Mouse (Mus musculus): Measurements from ENCODE around the gene Wdr83os. TPM values are rescaled to one million over a fixed set of nuclear protein-coding genes. Genes with fewer than 3 reads are reported as not detected.

Wdr83os gene
- 95.6 and 103 TPM in 2 replicates for polyA plus RNA-seq (2012; rRNA removed)

DNA sequence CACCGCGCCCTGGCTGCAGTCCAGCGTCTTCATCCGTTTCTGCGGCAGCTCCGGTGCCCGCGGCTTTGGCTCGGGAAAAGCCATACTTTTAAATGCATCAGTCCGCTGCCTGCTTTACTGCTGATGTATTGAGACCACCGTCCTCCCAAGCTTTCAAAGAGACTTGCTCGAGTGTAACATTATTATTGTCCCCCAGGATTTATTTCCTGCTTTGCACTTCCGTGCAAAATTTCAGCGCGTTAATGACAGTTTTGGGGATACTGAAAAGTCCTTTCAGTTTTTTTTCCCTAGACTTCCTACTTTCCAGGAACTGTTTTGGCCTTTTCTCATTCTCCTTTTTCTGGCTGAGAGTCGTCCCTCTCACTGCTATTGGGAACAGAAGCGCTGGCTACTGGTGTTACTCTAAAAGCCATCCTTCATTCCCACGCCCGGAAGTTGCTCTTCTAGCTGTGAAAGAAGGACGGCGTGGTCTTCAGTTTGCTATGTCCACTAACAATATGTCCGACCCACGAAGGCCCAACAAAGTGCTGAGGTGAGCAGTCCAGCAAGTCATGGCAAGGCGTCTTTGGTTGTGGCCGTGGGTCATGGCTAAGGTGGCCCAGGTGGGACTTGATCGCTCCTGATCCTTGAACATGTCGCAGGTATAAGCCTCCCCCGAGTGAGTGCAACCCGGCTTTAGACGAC is at the start of gene Wdr83os:
Gene Wdr83os (plus strand): TSS at position 209 of the 684 bp plus-strand sequence.
- no peak for DNase-seq (ENCODE audit: low spot score)

DNA sequence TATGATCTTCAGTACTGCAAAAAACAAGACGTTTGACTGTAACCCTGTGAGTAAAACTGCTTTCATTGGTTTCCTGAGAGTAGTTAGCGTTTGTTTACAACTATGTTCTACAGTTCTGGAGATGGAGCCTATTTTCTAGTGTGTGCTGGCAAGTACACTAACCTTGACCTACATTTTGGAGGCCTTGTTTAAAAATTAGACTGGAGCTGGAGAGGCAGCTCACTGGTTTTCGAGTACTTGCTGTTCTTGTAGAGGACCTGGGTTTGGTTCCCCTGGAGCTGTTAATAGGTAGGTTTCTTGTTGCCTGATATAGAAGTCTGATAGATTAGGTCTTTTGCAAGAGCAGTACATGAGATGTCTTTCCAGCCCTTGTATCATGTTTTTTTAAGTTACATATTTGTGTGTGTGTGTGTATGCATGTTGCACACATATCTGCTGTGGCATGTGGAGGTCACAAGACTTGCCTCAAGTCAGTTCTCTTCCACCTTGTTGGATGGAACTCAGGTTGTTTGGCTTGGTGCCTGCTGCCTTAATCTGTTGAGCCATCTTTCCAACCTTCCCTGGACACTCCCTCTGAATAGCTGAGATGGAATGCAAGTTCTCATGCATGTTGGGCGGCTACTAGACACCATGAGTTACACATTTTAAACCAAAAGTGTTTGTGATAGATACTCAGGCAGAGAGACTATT is 47.8 kb upstream of the Wdr83os start:
- no peak for DNase-seq (ENCODE audit: low spot score)

DNA sequence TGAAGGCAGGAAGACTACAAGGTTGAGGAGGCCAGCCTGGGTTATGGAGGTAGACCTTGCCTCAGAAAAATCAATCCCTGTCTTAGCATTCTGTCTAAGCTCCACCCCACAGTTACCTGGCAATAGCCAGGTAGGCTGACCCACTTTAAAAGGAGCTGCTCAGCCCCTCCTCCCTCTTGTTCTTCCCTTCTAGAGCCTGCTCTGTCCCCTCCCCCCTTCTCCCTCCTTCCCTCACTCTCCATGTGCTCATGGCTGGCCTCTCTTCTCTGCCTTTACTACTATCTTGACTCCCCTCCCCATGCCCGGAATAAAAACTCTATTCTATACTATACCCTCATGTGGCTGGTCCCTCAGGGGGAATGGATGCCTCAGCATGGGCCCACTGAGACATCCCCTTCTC is 46.7 kb upstream of the Wdr83os start:
- DNase-seq (ENCODE audit: low spot score): no peak

DNA sequence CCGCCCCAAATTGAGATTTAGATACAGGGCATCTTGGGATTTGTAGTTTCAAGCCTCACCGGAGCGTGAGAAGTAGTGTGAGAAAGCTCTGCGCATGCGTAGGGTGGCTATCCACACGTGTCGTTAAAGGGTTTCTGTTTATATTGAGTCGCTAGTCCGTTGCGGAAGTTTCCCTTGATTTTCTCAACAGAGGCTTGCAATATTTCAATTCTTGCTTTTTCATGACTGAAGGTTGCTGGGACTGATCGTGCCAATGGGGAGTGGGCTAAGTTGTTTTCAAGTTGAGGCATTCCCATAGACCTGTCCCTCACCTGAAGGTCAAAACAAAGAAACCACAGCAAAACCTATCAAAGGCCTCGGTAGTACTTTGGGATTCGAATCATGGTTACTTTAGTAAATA is 45.8 kb upstream of the Wdr83os start:
- DNase-seq (ENCODE audit: low spot score): no peak

DNA sequence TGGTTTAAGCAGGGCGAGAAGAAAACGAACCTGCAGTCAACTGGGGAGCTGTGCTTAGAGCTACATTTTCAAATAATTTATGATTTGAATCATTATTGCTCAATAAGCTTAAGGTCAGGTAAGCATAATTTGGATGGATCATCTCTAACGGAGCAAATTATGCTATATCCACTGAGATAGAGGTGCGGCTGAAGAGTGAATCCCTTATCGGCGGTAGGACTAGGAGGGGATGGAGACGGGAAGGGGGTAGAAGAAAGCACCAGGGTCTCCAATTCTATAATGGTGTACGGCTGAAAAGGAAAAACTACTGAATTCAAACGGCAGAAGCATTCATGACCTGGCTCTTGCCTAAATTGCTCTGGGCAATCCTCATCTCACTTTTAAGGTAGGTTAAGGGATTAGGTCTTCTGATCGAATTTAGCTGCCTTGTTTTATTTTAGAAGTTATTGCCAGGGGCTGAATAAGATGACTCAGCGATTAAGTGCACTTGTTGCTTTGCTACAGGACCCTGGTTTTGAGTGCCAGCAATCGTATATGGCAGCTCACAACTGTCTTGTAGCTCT is 45.3 kb upstream of the Wdr83os start:
- DNase-seq (ENCODE audit: low spot score): no peak

DNA sequence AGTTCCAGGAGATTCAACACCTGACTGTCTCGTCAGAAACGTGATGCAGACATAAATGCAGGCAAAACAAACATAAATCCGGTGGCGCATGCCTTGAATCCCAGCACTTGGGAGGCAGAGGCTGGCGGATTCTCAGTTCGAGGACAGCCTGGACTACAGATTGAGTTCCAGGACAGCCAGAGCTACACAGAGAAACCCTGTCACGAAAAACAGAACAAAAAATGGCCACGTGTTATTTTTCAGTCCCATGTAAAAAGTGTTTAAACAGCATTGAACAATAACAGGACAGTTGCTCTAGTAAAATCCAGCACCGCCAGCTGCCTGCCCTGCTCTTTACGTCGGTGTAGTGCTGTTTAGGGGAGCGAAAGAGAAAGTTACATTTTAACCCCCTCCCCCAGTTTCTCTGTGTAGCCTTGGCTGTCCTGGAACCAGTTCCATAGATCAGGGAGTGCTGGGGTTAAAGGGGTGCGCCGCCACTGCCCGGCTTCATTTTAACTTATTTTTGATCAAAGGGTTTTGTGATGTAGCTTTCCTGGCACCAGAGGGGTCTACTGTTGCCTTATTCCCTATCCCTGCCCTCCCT is 44.7 kb upstream of the Wdr83os start:
- DNase-seq (ENCODE audit: low spot score): no peak

DNA sequence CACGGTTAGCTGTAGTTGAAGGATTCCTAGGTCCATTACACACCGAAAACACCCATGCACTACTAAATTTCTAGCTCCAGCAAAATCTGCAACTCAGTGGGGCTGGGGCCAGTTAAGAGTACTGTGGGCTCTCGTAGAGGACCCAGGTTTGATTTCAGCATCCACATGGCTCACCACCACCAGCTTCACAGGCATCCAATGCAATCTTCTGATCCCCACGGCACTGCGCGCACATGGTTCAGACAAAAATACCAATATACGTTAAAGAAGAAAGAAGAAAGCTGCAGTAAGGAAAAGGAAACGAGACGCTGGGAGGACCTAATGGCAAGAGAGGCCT is 44.2 kb upstream of the Wdr83os start:
- no peak for DNase-seq (ENCODE audit: low spot score)

DNA sequence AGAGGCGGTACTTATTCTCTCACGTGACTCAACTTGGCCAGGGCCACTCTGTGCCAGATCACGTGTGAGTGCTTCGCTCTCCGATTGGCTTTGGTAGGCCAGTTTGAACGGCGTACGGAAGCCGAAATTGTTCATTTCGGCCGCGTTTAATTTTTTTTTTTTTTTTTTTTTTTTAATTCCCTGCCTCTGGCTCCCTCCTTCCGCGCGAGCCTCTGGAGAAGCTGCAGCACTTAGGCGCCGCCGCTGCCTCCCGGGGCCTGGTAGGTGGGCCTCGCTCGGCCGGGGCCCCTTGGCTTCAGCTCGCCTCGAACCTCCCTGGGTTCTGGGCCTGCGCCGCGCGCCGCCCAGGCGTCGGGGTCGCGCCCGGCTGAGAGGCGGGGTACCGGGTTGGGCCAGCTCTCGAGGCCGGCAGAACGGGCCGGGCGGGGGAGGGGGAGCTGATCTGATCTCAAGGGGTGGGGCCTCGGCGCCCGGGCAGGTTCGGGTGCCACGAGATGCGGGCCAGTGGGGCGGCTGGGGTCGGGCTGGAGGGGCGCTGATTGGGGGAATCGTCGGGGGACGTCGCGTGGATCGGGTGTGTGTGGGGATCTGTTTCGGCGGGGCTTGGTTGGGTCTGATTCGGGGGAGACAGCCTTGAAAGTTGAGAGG is 43.7 kb upstream of the Wdr83os start, which contains the start of gene Tnpo2:
Gene Tnpo2 (plus strand): TSS at position 198 of the 648 bp plus-strand sequence.
- DNase-seq (ENCODE audit: low spot score): peak; percentile 85

DNA sequence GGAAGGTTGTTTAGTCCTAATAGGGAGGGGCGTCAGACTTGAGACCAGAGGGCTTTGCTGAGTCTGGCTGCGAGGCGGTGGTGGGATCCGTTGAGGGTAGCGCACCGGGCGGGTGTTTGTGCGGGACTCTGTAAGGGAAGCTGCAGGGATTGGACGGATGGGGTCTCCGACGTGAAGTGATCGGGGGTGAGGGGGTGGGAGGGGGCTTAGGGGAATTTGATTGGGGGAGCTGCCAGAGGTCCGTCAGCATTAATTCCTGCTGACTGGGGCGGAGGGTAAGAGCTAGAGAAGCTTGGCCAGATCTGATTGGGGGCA is 43.2 kb upstream of the Wdr83os start:
- DNase-seq (ENCODE audit: low spot score): no peak

DNA sequence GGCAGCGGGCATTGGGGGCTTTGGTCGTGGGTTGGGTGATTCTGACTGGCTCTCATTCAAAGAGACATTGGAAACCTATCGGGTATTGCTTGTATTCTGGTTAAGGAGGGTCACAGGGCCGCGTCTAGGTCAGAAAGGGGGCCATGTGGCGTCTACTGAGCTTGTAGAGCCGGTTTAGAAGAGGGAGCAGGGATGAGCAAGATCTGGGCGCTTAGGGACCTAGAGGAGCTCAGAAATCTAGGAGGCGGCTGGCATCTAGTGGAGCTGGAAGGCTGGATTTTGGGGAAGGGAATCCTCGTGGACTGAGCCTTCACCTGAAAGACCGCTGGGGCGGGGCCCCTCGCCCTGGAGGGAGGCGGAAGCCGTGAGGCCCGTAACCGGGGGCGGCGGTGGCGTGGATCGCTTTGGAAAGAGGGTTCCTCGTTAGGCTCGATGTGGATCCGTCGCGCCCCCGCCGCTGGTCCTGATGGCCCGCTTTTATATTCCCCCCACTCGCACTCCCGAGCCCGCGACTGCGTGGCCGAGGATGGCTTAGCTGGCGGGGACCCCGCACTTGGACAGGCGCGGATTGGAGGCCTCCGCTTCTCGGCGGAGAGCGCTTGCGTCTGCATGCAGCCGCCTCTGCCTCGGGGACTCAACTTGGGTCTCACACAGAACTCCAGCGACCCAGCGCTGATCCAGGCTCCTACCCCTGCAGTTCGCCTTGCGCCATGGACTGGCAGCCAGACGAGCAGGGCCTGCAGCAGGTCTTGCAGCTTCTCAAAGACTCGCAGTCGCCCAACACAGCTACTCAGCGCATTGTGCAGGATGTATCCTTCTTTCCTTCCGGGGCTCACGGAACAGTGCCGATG is 42.6 kb upstream of the Wdr83os start:
- DNase-seq (ENCODE audit: low spot score): peak; percentile 54

DNA sequence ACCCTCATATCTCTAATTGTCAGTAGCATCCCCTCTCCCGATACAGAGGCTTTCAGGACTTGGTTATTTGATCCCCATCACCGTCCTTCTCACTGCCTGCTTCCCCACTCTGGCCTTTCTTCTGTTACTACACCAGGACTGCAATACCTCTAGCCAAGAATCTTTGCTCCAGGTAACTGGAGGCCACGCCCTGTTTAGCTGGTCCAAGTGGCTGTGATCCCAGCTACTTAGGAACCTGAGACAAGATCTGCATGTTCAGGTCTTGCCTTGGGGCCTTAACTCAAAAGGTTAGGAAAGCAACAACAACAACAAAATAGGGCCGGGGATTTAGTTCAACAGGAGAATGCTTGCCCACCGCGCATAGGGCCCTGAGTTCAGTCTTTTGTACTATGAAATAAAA is 36.9 kb upstream of the Wdr83os start:
- DNase-seq (ENCODE audit: low spot score): no peak

DNA sequence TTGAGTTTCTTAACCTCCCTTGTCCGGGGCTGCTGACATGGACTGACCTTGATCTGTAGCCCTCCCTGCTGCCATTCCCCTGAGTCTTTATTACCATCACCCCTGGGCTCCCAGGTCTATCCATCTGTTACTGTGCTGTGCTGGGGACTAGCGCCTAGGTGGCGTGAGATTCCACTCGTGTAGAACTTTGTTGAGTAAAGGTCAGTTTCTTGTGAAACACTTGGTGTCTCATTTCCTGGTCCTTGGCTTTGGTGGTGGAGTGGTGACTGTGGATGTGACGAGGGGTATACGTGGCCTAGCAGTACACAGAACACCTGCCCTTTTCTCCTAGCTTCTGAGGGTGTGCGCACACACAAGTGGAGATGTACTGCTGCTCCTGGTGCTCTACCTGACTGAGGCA is 23.2 kb upstream of the Wdr83os start:
- DNase-seq (ENCODE audit: low spot score): no peak

DNA sequence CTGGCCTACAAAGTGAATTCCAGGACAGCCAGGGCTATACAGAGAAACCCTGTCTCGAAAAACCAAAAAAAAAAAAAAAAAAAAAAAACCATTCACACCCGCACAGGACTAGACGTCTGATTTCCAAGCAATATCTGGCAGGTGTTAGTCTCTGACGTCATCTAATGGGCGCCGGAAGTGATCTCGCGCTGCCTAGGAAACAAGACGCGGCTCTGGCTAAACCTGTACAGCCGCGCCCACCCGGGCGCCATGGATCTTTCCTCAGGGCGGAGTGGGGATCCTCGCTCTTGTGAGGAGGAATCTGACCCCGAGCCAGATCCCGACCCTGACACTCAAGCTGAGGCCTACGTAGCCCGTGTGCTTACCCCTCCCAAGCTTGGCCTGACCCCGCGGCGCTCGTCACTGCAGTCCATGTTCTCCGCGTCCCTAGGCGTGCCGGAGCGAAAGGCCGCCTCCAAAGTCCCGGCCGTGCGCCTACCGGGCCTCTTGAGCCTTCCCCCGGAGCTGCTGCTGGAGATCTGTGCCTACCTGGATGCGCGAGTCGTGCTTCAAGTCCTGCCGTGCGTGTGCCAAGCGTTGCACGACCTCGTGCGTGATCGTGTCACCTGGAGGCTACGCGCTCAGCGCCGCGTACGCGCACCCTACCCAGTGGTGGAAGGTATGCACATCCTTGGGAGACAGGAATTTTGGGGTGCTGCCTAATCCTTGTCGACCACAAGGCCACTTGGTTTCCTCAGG is 20.5 kb upstream of the Wdr83os start, which contains the start of gene Fbxw9:
Gene Fbxw9 (plus strand): TSS at position 177 of the 738 bp plus-strand sequence.
- peak; percentile 64 for DNase-seq (ENCODE audit: low spot score)

DNA sequence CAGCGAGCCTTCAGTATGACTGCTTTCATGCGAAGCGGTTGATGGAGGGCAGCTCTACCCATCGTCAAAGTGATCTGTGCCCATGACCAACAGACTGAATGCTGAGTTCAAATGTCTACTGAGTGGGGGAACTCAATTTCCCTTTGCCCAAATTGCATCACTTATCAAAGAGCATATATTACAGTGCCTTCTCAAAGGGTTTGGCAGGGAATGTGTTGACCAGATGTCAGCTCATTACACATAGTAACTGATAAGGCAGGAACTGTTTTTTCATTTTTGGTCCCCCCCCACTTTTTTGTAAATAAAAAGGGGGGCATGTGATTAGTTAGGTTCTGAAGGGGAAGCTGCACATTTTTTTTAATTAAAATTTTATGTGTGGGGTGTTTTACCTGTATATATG is 17.9 kb upstream of the Wdr83os start:
- no peak for DNase-seq (ENCODE audit: low spot score)

DNA sequence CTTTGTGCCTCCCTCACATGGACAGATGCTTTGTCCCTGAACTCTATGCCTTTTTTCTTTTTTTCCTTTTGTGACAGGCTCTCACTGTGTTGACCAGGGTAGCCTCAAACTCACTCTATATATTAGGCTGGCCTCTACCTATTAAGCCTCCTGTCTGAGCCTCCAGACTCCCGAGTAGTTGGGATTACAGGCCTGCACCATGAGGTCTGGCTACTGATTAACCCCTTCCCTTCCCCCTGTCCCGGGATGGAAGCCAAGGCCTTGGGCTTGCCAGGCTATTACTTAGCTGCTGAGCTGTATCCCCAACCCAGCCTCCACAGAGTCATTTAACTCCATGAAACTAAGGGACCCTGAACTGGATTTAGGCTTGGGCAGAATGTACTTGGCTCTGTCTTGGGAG is 15.3 kb upstream of the Wdr83os start:
- DNase-seq (ENCODE audit: low spot score): no peak

DNA sequence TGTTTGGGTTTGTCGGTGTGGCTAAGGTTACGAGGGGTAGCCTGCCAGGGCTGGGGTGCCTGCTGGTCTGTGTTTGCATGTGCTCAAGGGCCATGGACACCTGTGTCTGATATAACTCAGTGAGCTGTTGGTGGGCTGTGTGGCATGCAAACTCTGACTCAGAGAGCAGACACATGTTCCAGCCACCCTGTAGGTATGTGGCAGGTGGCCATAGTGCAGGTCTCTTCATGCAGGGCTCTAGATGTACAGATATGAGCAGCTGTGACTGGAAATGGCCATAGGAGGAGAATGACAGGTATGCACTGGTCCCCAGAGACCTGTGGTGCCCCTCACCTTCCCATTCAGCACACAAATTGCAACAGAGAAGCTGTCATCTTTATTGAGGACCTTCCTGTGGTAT is 13.4 kb upstream of the Wdr83os start:
- DNase-seq (ENCODE audit: low spot score): no peak

DNA sequence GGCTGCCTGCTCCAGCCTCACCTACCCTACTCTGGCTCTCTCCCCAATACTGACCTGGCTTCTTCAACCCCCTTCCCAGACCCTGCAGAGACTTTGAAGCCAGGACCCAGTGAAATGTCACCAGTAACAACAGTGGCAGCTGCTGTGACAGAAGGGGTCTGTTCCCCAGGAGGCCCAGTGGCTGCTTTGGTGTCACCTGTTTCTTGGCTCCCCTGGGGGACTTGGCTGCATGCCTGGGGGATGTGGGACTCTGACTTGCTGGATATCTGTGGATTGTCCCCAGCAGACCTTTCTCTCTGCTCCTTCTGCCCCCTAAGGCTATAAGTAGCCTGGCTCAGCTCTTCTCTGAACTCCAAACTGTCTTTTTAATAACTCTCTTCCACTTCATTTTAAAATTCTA is 12.6 kb upstream of the Wdr83os start, which contains the start of gene Gm5741:
Gene Gm5741 (minus strand): TSS at position 1 of the 400 bp plus-strand sequence.
- DNase-seq (ENCODE audit: low spot score): no peak

DNA sequence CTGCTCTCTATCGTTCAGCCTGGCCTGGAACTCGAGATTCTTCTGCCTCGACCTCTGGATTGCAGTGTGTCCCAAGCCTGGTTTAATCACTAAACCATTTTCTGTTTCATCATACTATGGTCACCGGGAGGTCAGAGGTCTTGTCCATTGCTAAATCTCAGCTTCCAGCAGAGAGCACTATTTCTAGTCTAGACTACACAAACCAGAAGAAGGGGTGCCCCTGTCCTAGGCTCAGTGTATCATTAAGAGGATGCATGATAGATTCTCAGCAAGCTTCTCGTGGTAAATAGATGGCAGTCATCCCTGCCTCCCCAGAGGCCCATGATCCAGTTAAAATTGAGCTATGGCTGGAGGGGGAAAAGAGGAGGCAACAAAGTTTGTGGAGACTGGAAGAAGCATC is 9.5 kb upstream of the Wdr83os start:
- no peak for DNase-seq (ENCODE audit: low spot score)

DNA sequence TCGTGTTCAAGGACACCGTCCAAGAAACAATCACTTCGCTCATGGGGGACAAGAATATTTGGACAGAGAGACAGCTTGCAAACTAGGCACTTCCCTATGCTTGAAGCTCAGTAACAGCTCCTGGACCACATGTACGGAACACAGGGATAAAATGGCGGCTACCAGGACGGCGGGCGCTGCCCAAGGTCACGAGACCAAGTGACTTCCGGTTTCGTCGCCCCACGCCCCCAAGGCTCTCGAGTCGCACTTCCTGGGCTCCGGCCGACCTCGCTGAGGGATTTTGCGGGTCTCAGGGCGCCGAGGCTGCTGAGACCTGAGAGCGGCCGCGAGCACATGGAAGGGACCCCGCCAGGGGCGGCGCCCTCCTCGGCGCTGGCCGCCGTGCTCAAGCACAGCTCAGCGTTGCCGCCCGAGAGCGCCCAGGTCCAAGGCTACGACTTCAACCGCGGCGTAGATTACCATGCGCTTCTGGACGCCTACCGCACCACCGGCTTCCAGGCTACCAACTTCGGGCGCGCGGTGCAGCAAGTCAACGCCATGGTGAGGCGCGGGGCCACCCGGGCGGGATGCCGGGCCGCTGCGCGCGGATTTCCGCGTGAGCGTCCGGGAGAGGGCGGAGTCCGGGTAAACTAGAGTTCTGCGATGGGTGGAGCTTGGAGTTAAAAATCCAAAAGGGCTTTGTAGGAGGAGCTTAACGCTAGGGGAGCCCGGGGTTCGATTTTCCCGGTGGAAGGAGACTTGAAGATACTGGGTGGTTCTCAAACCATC is 8.8 kb upstream of the Wdr83os start, which contains the start of gene Dhps:
Gene Dhps (plus strand): TSS at position 244 of the 768 bp plus-strand sequence.
- peak; percentile 76 for DNase-seq (ENCODE audit: low spot score)
